Mouse (Mus musculus): Measurements from ENCODE around the gene Ftl1.

The Ftl1 gene

DNA sequence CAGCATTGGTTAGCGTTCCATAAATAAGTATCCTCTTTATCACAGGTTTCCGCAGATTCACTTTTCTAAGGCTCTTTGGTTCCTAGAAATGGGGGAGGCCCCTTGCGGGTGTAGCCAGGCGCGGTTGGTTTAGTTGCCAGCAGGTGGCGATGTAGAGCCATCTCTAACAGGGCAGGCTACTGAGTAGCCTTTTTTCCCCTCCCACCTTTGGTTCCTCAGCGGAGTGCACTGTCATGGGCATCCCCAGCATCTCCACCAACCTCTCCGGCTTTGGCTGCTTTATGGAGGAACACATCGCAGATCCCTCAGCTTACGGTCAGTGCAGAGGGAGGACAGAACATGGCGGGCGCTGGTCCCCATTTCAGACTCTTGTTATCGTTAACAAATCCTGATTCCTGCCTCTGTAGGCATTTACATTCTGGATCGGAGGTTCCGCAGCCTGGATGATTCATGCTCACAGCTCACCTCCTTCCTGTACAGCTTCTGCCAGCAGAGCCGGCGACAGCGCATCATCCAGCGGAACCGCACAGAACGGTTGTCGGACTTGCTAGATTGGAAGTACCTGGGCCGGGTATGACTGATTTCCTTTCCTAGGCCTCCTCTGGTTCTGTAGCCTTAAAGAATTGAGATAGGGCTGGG, 8.2 kb downstream of the Ftl1 start:
- DNase-seq (ENCODE audit: low spot score): peak; percentile 86

DNA sequence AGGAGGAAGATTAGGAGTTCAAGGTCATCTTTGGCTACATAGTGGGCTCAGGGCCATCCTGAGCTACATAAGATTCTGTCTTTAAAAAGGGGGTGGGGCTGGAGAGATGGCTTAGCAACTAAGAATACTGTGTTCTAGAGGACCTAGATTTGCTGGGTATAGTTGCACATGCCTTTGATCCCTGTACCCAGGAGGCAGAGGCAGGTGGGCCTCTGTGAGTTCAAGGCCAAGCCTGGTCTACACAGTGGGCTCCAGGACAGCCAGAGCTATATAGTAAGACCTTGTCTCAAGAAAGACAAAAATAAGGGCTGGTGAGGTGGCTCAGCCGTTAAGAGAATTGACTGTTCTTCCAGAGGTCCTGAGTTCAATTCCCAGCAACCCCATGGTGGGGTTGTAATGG, 9.7 kb downstream of the Ftl1 start:
- no peak for DNase-seq (ENCODE audit: low spot score)

DNA sequence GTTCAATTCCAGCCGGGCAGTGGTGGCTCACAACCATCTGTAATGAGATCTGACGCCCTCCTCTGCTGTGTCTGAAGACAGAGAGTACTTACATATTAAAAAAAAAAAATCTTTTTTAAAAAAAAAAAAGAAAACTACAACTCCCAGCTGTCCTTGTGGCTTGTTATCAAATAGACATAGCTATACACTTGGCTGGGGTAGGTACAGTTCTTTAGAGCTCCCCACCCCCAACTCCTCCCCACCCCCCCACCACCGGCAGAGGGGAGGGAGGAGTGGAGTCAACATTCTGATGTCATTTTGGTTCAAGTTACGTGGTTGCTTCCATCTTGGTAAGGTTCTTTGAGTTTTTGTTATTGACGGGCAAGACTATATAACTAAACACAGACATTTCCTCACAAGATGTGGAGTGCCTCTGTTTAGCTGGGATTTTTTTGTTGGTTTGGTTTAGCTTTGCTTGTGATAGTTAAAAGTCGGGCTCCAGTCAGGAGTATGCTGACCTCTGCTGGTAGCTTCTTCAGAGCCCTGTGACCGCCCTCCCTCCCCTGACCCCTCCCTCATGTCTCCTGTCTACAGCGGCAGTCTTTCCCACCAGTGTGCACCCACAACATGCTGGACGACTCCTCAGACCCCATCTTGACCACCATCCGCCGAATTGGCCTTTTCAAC, 12.2 kb downstream of the Ftl1 start:
- no peak for DNase-seq (ENCODE audit: low spot score)

DNA sequence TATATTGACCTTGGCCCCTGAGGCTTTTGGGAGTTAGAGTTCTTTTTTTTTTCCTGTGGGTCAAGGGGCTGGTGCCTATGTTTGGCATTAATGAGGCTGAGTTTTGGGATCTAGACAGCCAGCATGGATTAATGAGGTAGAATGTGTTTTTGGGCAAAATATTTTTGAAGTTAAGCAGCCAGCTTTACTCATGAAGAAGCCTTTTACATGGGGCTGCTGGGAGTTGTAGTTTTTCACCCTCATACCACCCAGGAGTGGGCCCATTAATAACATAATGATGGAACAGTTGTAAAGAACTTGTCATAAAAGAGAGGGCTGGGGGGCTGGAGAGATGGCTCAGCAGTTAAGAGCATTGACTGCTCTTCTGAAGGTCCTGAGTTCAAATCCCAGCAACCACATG, 13.1 kb downstream of the Ftl1 start:
- no peak for DNase-seq (ENCODE audit: low spot score)

DNA sequence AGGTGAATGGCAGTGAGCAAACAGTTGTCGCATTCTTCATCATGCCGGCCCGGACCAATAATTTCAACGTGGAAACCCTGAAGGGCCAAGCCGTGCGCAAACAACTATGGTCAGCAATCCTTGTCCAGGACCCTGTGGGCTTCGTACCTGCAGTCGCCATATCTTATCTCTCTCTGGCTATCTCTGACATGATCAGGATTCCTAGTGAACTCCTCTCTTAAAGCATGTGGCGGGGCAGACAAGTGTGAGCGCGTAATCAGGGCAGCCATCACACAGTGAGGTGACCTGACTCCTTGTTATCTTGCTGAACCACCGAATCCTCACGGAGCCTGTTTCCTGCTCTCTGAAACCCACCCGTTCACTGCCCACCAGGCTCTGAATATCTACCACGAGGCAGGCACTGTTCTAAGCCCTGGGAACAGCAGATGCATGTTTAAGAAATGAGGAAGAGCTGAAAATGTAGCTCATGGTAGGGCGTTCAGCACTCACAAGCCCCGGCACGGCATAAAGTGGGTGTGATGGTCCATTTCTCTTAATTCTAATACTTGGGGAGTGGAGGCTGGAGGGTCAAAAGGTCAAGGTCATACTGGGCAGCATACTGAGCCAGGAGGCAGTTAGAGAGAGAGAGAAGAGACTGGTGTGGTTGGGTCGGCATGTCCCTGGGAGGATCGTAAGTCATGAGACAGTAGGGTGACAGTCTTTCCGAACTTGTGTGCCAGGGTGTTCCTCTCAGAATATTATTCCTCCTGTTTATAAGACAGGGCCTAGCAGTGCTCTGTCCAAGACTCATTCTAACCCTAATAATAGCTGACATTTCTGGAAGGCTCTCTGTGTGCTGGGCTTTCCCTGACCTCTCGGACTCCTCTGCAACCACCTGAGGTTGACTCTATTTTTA, 15.9 kb downstream of the Ftl1 start:
- DNase-seq (ENCODE audit: low spot score): no peak

DNA sequence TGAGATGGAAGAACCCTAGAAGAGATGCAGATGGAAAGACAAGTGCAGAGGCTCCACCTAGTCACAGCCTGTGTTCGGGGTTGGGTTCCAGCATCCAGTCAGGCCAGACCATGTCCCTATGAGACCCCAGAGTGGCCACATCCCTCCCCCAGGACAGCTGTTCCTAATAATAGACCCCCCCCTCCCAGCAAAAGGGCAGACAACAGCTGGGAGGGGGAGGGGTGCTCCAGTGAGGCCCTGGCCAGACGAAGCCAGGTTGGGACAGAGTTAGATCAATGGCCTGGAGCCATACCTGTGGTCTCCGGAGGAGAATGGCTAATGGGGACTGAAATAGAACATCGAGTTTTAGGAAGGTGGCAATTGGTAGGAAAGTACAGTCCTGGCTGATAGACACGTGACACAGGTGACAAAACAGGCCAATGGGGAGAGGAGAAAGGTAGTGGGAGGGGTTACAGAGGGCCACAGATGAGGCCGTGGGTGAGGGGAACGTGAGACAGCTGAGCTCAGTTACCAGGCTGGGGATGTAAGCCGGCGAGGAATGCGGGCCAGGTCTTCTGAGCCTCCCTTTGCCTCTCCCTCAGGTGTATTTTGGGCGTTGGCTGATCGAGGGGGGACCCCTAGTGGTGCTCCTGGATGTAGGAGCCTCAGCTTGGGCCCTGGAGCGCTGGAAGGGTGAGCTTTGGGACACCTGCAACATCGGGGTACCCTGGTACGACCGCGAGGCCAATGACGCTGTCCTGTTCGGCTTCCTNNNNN, 22.0 kb downstream of the Ftl1 start, which contains the start of gene Ruvbl2:
TSS of gene Ruvbl2 (minus strand) at position 576 of the 756 bp plus-strand sequence.
- no peak for DNase-seq (ENCODE audit: low spot score)

DNA sequence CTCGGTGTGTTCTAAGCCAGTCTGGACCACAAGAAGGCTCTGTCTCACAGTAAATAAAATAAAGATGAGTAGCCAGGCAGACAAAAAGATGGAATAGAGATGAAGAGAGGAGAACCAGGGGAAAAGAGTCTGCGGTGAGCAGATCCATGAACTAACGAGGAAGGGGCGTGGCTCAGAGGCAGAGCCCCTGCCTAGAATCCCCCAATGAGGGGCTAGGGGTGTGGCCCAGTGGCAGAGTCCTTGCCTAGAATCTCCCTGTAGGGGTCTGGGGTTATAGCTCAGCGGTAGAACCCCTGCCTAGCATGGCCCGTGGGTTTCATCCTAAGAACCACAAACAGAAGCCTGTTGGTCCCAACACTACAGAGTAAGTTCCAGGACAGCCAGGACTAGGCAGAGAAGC, 22.6 kb downstream of the Ftl1 start:
- DNase-seq (ENCODE audit: low spot score): no peak

DNA sequence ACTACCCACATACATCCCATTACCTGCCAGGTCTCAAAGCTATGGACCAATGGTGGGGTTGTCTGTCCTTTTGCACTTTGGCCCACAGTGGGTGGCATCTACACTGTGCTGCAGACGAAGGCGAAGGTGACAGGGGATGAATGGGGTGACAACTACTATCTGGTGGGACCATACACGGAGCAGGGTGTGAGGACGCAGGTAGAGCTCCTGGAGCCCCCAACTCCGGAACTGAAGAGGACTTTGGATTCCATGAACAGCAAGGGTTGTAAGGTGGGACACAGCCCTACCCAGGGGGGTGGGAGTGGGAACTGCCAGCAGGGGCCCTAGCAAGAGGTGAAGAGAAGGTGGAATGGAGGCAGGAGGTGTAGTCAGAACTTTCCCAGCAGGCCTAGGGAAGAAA, 23.2 kb downstream of the Ftl1 start:
- DNase-seq (ENCODE audit: low spot score): no peak

DNA sequence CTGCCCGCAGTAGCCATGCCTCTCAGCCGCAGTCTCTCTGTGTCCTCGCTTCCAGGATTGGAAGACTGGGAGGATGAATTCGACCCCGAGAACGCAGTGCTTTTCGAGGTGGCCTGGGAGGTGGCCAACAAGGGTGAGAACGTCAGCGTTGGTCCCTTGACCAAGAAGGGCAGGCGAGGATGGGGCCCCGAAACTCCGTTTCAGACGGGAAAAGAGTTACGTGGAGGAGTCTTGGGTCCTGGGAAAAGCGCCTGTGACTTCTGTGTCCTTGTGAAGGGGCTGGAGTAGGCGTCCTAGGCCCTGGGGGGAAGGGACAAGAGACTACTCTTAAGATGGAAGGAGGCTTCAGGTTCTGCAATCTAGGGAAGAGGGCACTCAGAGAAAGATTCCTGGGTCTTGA, 24.6 kb downstream of the Ftl1 start:
- no peak for DNase-seq (ENCODE audit: low spot score)

DNA sequence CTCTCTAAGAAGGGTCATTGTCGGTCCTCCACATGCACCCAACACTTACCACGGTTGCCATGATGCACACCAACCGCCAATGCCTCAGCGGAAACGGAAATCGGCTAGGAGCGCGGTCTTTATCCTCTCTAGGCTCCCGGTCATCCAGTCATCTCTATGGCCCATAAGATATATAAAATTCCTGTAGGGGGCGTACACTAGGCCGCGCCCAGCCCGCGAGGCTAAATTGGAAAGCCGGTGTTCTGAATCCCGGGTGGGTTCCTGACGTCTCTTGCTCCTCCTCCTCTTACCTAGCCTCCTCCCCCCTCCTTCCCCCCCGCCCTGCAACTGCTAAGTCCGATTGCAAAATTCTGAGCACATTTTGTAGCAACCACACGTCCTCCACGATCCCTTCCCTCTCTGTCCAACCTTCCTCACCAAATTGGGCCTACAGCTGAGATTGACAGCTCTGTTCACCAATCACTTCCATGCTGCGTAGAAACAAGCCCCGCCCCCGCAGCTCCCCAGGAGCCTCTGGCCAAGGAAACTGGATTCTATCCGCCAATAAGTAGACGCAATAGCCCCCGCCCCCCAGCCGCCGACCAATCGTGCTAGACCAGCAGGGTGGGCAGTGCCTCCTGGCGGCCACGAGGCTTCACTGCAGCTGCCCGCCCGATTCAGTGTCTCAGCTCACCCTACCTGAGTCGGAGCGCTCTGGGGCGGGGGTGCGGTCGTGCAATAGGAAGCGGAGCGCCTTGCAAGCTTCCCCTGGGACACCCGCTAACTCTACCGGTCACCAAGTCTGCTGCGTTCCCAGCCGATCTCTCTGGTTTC, 25.3 kb downstream of the Ftl1 start, which contains the start of gene Gys1:
TSS of gene Gys1 (plus strand) at position 642 of the 813 bp plus-strand sequence.
- DNase-seq (ENCODE audit: low spot score): peak; percentile 100

DNA sequence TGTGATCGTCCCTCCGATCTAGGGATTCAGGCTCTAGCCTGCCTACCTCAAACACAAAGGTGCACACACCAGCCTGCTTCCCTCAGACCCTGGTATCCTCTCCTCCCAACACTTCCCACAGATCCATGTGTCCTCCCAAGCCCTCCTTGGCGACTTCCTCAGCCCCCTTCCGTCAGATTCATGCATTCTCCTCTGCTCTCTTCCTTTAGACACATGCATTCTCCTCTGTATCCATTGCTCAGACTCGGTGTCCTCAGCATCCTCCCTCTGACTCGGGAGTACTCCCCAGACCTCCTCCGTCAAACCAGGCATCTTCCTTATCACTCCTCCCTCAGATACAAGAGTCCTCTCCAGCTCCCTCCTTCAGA, 25.9 kb downstream of the Ftl1 start:
- no peak for DNase-seq (ENCODE audit: low spot score)

DNA sequence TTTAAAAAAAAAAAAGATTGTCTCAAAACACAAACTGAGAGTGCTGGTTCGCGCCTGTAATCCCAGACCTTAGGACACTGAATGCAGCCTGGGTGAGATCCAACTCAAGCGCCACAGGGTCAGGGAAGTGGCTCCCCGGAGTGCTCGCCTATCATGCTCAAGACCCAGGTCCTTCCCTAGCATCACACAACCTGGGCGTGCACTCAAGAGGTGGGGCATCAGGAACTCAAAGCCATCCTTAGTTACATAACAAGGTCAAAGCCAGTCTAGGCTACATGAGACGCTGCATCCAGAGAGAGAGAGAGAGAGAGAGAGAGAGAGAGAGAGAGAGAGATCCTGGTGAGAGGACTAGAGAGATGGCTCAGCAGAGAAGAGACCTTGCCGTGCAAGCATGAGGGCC, 33.1 kb downstream of the Ftl1 start:
- DNase-seq (ENCODE audit: low spot score): no peak

DNA sequence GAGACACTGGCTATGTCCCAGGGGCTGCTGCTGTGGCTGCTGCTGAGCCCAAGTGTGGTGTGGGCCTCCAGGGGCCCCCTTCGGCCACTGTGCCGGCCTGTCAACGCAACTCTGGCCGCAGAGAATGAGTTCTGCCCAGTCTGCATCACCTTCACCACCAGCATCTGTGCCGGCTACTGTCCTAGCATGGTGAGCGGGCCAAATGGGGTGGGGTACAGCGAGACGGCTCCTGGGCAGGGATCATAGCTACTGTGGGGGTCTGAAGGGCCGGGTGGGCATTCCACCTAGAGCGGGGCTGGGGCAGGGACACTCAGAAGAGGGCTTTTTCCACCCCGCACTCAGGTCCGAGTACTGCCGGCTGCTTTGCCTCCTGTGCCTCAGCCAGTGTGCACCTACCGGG, 38.5 kb downstream of the Ftl1 start:
- no peak for DNase-seq (ENCODE audit: low spot score)

DNA sequence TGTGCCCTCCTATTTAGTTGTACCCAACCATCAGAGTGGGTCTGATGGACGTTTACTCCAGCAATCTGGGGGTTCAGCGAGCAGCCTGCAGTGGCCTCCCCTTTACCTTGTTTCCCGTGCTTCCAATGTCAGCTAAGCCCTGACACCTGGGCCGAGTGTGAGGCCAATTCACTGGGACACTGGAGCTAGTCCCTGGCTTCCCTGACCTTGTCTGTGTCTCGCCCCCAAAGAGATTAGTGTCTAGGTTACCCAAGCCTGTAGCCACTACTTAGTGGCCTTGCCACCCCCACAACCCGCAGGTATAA, 39.1 kb downstream of the Ftl1 start, which contains the start of gene Lhb:
TSS of gene Lhb (plus strand) at position 206 of the 305 bp plus-strand sequence.
- no peak for DNase-seq (ENCODE audit: low spot score)

DNA sequence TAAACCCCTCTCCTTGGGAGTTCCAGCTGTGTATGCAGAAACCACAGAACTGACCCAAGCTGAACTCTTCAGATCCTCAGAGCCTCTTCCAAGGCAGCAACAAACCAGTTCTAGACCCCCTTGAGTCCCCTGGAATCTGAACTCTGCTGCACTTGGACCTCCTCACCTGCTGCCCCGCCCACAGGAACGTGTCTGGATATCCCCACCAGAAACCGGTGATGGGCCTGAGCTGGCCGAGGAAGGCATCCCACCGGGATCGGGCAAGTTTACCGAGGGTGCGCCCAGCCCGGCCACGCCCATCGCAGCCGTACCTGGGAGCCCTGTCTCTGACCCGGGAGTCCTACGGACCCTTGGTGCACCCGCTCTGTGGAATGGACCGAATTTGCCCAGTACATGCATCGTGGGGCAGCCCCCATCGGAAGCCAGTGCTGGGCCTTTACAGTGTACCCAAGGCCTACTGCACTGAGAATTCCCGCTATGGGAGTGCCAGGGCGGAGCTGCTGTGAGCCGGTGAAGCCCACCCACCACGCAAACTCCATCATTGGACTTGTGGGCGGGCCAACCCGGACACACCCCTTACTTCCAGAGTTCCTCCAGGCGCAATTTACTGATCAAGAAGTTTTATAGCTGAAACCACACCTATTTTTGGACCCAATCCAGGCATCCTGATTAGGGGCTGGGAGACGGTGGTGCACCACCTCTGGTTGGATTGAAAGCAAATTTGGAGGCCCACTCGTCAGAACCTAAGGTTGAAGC, 39.6 kb downstream of the Ftl1 start:
- DNase-seq (ENCODE audit: low spot score): no peak

DNA sequence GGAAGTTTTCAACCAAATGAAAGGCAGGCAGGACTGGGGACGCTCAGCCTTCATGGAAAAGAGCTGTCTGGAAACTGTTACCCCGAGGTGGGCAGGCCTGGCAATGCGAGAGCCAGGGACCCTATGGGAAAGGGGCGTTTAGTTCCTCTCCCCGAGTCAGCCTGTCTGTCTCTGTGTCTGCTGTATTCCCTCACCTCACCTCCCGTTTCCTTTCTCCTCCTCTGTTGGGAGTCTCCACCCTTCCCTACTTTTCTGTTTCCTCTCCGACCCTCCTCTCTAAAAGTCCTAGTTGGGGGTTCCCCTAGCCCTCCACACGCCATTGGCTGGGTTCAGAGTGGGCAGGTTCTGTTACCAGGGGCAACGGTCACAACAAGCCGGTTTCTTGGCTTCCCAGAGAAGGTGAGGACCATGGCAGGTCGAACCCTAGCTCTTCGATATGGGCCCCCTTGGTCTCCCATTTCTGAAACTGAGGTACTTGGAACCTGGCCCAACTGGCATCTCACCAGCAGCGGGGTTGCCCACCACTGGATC, 41.7 kb downstream of the Ftl1 start:
- no peak for DNase-seq (ENCODE audit: low spot score)

DNA sequence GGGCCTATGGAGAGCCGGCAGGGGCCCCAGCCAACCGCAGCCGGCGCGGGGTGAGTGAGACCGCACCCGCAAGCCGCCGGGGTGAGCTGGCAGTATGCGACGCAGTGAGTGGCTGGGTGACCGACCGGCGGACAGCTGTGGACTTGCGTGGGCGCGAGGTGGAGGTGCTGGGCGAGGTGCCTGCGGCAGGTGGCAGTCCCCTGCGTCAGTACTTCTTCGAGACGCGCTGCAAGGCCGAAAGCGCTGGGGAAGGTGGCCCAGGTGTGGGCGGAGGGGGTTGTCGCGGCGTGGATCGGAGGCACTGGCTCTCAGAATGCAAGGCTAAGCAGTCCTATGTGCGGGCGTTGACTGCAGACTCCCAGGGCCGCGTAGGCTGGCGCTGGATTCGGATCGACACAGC, 44.0 kb downstream of the Ftl1 start:
- DNase-seq (ENCODE audit: low spot score): no peak

DNA sequence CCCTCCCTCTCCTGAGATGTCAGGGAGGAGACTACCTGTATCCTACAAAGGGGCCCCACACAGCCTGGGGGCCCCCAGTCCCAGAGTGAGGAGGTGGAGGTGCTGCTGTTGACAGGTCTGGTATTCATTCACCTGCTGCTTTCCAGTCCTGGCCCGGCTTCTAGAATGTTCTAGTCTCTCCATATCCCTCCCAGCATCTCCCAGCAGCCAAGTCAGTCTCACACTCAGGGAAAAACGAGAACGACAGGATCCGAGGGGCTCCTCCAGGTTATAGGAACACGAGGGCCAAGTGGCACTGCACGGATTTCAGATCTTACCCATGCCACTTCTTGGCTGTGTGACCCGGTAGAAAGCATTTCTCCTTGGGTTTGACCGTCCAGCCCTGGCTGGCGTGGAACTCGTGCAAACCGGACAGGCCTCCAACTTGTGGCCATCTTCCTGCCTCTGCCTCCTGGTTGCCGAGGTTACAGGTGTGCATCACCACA, 44.9 kb downstream of the Ftl1 start:
- DNase-seq (ENCODE audit: low spot score): no peak

DNA sequence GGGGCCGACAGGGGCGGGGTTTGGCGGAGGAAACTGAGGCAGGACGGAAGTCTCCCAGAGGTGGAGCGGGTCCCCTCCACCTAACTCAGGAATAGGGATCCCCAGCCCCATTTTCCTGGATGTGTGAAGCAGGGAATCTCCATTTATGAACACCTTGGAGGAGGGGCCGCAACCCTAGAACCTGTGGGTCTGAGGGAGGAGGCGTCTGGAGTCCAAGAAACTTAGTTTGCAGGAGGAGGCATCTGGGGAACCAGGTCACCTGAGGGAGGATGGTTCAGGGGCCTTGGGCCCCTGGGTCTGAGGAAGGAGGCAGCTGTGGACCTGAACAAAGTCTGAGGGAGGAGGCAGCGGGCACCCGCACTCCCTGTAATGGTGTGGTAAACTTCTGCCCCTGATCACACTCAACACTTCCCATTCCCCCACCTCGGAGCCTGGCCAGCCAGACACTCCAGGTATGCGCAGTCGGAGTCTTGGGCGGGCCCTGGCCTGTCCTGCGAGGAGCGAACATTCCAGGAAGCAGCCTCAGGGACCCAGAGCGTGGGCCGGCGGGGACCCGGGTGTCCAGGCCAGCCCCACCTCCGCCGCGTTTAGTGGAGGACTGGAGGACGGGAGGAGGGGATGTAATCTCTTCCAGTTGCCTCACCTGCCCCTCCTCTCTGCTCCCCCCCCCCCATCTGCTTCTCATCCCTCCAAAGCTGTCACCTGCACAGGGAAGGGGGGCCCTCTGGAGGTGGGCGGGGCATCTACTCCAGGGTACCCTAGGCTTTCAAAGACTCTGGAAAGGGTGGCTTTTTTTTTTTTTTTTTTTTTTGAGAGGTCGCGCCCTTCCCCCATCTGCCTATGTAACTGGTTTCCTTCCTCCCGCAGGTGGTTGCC, 45.6 kb downstream of the Ftl1 start:
- DNase-seq (ENCODE audit: low spot score): no peak

Data from layer of hippocampus, adult 9-10 months (tissue).